Mouse (Mus musculus) spleen, postnatal 14 days (tissue): Measurements from ENCODE around the gene Ubald2.
"Not testable (repeated sequence)": the region's sequence is repeated elsewhere in the genome, so short reads cannot be mapped to it uniquely, and the experiment has no call there.

ENCODE experiments used
- DNase-seq, 2 experiments: peaks; one replicate each; pipeline ENCODE4 v3.0.0; 2021 to 2022; ENCODE audit warnings: low spot score in 2 of 2

Ubald2 gene

DNA sequence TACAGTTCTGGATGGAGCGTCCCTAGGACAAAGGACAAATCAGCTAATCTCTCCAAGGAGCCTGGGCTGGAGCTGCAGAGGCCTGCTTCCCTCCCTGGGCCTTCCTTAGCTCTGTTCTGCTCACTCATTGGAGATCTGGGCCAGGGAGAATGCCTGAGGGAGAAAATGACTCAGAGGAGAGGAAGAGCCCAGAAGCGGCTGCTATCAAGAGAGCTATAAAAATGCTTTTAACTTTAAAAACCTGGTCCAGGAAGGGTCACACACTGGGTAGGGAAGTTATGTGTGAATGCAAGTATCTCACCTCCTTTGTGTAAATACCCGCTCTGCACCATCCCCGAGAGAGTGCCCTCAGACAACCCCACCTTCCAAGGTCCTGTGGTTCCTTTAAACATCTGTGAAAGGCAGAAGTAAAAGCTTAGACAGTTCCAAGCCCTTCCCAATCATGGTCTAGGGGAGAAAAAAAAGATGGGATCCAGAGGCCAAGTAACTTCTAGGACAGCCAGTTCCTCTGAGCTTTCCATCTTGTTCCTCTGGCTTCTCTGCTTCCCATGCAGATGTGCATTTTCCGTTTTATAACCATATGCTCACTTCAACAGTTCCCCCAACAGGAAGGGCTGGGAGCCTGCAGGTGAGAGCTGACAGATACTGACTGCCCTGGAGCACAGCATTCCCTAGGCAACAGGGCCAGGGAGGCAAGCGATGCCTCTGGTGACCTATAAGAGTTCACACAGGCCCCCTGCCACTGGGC is 17.5 kb upstream of the Ubald2 start:
- DNase-seq: no peak

DNA sequence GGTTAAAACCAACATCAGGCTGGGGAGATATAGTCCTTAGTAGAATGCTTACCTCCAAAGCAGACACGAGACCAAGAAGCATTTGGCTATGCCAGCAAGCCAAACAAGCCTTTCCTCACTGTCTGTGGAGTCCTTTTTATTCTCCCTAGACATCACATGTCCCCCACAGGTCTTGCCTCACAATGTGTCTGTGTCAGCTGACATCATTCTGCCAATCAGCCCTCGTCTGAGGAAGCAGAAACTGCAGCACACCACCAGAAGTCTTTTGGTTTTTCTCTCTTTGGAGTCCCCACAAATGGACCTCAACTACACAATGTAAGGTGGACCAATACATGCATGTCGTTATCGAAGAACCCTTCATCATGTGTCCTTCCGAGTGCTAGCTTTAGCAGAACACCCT is 16.8 kb upstream of the Ubald2 start:
- no peak for DNase-seq

GRCm38 (mm10) chr11:116418194-116418840 is 15.6 kb upstream of the Ubald2 start:
- no peak for DNase-seq

GRCm38 (mm10) chr11:116418841-116419462 is 14.9 kb upstream of the Ubald2 start:
- DNase-seq: no peak

DNA sequence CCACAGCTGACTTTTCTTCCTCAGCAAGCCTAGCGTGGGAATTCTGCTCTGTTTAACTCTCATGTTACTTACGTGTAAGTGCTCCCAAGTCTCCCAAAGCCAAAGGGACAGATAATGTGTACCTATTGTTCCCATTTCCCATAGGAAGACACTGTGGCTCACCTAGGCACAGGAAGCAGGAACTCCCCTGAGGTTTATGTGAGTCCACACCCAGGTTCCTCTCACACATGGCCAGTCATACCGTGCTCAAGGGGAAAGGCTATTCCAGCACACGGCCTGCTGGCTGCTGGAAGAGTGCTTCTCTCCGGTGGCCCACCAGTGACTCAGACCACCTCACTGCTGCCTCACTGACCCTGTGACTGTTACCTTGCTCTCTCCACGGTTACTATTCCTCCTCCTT is 12.8 kb upstream of the Ubald2 start:
- no peak for DNase-seq

GRCm38 (mm10) chr11:116422562-116422961 is 11.3 kb upstream of the Ubald2 start:
- DNase-seq: no peak

DNA sequence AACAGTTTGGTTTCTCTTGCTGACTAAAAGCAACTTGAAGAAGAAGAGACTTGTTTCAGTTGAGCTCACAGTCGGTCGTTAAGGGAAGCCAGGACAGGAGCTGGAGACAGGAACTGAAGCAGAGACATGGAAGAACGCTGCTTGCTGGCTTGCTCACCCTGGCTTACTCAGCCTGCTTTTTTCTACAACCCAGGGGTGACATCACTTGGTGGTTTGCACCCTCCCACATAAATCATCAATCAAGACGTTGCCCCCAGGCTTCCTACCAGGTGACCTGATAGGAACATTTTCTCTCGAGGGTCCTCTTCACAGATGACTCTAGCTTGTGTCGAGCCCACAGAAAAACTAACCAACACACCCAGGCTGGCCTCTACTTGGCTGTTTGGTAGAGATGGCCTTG is 10.7 kb upstream of the Ubald2 start:
- no peak for DNase-seq

- DNase-seq: peak; percentile 47 to 58
Measured at GRCm38 (mm10) chr11:116423782-116424620, 9.9 kb upstream of the Ubald2 start.

- DNase-seq: no peak
Measured at GRCm38 (mm10) chr11:116424621-116425407, 9.1 kb upstream of the Ubald2 start.

DNA sequence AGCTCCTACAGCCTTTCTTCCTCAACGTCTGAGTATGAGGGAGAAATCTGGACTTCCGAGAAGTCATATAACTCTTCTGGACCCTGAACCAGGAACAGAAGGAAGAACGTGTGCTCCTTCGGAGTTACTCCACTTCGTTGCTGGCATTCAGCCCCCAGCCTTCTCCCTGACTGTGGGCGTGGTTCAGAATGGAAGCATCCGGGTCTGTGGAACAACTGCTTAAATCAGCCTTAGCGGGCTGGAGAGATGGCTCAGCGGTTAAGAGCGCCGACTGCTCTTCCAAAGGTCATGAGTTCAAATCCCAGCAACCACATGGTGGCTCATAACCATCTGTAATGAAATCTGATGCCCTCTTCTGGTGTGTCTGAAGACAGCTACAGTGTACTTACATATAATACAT is 7.6 kb upstream of the Ubald2 start:
- not testable (repeated sequence) for DNase-seq

DNA sequence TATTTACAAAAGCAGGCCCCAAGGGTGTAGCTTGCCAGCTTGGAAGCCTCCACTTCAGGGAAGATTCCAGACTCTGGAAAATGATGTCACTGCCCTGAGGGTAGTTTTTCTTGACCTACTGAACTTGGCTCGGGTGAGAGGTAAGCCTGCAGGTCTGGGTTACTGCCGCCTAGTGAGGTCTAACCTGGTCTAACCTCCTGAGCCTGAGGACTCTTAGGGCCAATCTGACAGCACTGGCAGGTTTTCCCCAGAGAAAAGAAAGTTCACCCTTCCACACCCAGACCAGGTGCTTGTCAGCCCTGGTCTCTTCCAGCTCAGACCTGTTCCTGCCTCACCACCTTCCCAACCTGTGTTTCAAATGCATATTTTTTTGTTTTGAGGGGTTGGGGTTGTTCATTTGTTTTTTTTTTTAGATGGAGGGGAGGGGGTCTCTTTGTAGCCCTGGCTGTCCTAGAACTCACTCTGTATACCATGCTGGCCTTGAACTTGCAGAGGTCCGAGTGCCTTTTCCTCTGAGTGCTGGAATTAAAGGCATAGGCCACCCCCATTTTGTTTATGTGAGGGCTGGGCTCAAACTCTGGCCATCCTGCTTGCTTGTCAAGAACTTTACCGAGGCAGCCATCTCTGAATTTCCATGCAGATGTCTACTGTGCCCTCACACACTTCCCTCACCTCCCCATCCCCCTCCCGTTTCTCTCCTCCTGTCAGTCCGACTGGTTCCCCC is 6.9 kb upstream of the Ubald2 start:
- no peak for DNase-seq

DNA sequence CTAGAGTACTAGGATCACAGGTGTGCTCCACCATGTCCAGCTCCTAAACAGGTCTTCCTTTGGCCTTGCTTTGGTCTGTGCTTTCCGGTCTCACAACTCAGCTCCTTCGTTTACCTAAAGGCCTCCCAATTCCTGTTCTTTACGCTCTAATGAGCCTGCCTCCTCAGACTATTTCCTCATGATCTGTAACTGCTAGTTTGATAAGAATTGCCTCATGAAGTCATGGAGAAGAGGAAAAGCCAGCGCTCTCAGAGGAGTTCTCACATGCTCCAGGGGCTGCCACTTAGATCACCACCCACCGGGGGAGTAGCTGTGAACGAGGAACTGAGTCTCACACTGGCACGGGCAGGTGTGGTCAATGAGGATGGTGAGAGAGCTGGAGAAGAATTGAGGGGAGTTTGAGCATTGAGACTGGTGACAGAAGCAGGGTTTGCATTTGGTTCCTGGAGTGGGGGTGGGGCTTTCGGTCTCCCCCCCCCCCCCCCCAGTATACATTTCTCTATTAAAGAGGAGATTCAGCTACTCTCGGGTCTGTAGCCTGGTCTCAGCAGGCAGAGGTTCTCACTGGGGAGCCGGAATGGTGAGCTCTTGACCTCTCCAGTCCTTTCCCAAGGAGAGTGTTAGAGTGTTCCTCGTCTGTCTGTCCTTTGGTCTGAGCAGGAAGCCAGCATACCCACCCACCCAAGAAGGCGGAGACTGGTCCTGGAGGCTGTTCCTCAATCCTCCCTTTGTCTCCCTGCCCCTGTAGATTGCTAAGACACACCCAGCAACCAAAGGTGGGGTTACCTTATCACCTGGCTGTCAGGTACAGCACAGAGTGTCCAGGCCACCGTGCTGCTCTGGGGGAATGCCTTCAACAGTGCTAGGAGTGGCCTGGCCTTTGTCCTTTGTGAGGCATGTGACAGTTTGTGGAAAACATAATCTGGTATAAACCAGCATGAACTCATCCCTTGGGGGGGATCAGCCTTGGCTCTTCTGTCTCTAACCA is 4.7 kb upstream of the Ubald2 start:
- DNase-seq: no peak

GRCm38 (mm10) chr11:116429862-116430613 is 3.9 kb upstream of the Ubald2 start:
- DNase-seq: no peak

- no peak for DNase-seq
Measured at GRCm38 (mm10) chr11:116430723-116431427, 3.0 kb upstream of the Ubald2 start.

DNA sequence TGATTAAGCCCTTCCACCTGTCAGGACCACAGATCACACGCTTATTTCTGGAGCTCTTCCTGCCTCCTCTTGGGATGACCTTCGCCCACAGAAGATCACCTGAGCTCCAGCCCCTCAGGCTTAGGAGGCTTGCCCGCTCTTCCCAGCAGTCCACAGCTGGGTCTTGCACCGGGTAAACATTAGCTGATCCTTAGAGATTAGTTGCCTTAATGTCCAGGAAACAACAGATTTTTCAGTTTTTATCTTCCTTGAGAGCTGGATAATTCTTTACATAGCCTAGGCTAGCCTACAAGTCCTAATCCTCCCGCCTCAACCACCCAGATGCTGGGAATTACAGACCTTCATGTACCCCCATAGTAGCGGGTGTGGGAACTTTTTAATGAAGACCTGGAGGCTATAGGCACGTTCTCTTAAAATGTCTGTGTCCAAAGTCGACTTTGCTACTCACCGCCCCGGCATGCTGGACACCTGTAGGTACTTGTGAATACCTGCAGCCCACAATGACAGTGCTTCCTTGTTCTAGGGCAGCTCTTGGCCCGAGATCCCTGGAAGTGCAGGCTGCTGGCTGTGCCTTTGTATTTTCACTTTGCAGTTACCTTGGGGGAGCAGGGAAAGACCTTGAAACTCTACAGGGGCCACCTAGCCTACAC is 2.3 kb upstream of the Ubald2 start:
- no peak for DNase-seq

DNA sequence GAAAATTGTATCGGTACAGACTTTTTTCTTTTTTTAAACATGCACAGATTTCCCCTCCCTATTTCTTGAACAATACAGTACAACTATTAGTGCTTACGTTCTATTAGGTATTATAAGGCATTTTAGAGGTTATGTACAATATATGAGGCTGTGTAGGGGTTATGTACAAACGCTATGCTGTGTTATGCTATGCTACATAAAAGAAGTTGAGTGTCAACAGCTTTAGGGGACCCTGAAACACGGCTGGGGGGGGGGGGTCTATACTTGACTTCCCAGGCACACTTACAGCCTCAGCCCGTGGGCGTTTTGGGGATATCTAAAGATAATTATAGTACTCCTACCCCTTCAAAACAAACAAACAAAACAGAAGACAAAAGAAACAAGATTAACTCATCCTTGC is 1.8 kb upstream of the Ubald2 start:
- no peak for DNase-seq

DNA sequence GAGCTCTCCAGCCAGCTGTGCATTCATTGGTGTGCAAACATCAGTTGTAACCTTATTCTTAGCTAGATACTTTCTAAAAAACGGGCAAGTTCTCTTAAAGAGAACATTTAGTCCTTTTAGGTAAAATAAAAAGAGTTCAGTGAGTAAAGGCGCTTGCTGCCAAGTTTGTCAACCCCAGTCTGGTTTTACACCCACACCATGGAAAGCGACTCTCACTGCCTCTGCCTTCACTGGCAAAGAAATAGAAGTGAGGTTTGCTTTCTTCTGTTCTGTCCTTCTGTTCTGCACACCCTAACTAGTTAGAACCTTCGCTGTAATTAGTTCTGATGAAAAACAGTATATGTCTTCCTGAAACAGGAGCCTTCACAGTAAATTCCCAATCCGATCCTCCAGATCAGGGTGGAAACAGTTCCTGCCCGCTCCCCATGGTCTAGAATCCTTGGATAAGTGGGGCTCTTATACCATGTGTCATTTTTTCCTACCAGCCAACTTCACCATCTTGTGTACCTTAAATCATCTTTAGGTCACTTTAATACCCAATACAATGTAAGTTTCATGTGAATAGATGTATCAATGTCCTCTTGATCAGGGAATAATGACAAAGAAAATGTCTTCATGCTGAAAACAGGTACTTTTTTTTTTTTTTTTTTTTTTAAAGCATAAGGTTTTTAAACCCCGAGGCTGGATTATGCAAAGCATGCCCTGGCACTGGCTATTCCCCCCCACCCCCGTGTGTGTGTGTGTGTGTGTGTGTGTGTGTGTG is 1.1 kb upstream of the Ubald2 start:
- no peak for DNase-seq
